In the genomic region with DNA sequence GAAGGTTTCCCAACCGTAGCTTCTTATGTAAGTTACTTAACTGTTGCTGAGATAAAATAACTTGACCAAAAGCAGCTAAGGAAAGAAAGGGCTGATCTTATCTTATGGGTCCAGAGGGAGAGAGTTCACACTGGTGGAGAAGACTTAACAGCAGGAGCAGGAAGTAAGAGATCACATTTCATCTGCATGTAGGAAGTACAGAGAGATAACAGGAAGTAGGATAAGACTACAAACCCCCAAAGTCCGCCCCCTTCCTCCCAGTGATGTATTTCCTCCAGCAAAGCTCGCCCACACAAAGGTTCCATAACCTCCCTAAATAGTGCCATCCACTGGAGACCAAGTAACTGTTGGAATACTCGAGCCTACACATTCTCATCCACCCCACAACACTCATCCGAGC, we compare ENCODE assay signal across 17 mouse cellular contexts.
"Had no signal": no experiment of that assay in that cellular context is flagged by ENCODE, and none has a peak within 500 bp of the region (broad histone marks: within the 10 kb centered on the region; RNA-seq: fewer than 3 reads in every experiment).

No protein-coding gene starts in this region.

- DNase-seq: kidney, adult 11 months; kidney, adult 9 months; kidney, postnatal 36 days; layer of hippocampus, adult 9-11 months; layer of hippocampus, postnatal 36 days; liver; liver, embryonic 13.5 days; liver, postnatal 0 days; lung, postnatal 14 days; right cerebral cortex, adult 18-20 months; right cerebral cortex, postnatal 25 days; thymus, adult 2 months had no signal

- H3K36me3 ChIP-seq: limb, embryonic 12.5 days; liver, embryonic 13.5 days; midbrain, embryonic 13.5 days; stomach, embryonic 15.5 days had no signal

- H3K27me3 ChIP-seq: limb, embryonic 12.5 days; liver, embryonic 13.5 days; midbrain, embryonic 13.5 days; stomach, embryonic 15.5 days had no signal

- H3K4me3 ChIP-seq: limb, embryonic 12.5 days; liver, embryonic 13.5 days; midbrain, embryonic 13.5 days; stomach, embryonic 15.5 days had no signal

- H3K9ac ChIP-seq: limb, embryonic 12.5 days; liver, embryonic 13.5 days; liver, postnatal 0 days; midbrain, embryonic 13.5 days; stomach, embryonic 15.5 days had no signal

- H3K4me1 ChIP-seq: liver, embryonic 13.5 days; stomach, embryonic 15.5 days had no signal

- H3K27ac ChIP-seq: kidney, postnatal 0 days; limb, embryonic 12.5 days; liver, embryonic 13.5 days; macrophage; midbrain, embryonic 13.5 days; stomach, embryonic 15.5 days had no signal

- ATAC-seq: liver, postnatal 0 days; midbrain, embryonic 13.5 days had no signal

- H3K4me2 ChIP-seq: limb, embryonic 12.5 days; liver, embryonic 13.5 days; midbrain, embryonic 13.5 days; stomach, embryonic 15.5 days had no signal

- H3K9me3 ChIP-seq: limb, embryonic 12.5 days; liver, embryonic 13.5 days; midbrain, embryonic 13.5 days; stomach, embryonic 15.5 days had no signal
